Mouse (Mus musculus) heart, embryonic 14.5 days (tissue): ENCODE data around the gene Gm42957. TPM values are rescaled to one million over a fixed set of nuclear protein-coding genes. Genes with fewer than 3 reads are reported as not detected.

Experiments
- ATAC-seq: fragments of 200-750 bp; cut with Nextera tagmentation; 2 replicates; pipeline ENCODE4 v1.8.0; 2017; ENCODE audit warnings: low read depth, moderate TSS enrichment; ENCODE audit not compliant: insufficient number of reproducible peaks, insufficient read depth, low FRiP score
- H3K27ac ChIP-seq, 2 experiments: fragments of 200-500 bp in 1 of 2; fragments of 300-500 bp in 1 of 2; sonication (generic) in 1 of 2; replicated peaks in 1 of 2; 2 replicates each; pipeline ENCODE4 v1.5.1; 2012 to 2014; ENCODE audit warnings: low read depth in 2 of 2, low read length in 2 of 2, control low read depth in 1 of 2, mild to moderate bottlenecking in 1 of 2, mixed read lengths in 1 of 2; ENCODE audit not compliant: control insufficient read depth in 1 of 2, insufficient read depth in 1 of 2
- H3K27me3 ChIP-seq: fragments of 300-500 bp; sonication (generic); 2 replicates; pipeline ENCODE4 v1.6.1; 2014; ENCODE audit warnings: mild to moderate bottlenecking, low read length, control low read depth; ENCODE audit not compliant: control insufficient read depth, insufficient read depth
- H3K36me3 ChIP-seq: fragments of 300-500 bp; sonication (generic); 2 replicates; pipeline ENCODE4 v1.6.1; 2014; ENCODE audit warnings: mild to moderate bottlenecking, control low read depth, low read length, mixed read lengths; ENCODE audit not compliant: control insufficient read depth, insufficient read depth
- H3K4me1 ChIP-seq, 2 experiments: fragments of 200-500 bp in 1 of 2; fragments of 300-500 bp in 1 of 2; sonication (generic) in 1 of 2; 2 replicates each; pipeline ENCODE4 v1.6.1; 2012 to 2014; ENCODE audit warnings: low read length in 2 of 2, control low read depth in 1 of 2, mixed read lengths in 1 of 2; ENCODE audit not compliant: control insufficient read depth in 2 of 2, insufficient read depth in 2 of 2
- H3K4me2 ChIP-seq: fragments of 300-500 bp; sonication (generic); 2 replicates; pipeline ENCODE4 v1.6.1; 2014; ENCODE audit warnings: mild to moderate bottlenecking, low read length
- H3K4me3 ChIP-seq, 2 experiments: fragments of 200-500 bp in 1 of 2; fragments of 300-500 bp in 1 of 2; sonication (generic) in 1 of 2; 2 replicates each; pipeline ENCODE4 v1.5.1; 2012 to 2014; ENCODE audit warnings: low read length in 2 of 2, mild to moderate bottlenecking in 2 of 2, control low read depth in 1 of 2, low read depth in 1 of 2, moderate library complexity in 1 of 2; ENCODE audit not compliant: control insufficient read depth in 1 of 2, insufficient read depth in 1 of 2
- H3K9ac ChIP-seq: fragments of 300-500 bp; sonication (generic); 2 replicates; pipeline ENCODE4 v1.6.1; 2014; ENCODE audit warnings: mild to moderate bottlenecking, low read length
- H3K9me3 ChIP-seq: fragments of 300-500 bp; sonication (generic); 2 replicates; pipeline ENCODE4 v1.6.1; 2016; ENCODE audit warnings: low read length, control low read depth; ENCODE audit not compliant: control insufficient read depth
- WGBS: fragments of 180-500 bp; shearing (Covaris S2); extraction: QIAGEN DNeasy Blood & Tissue Kit; methylation state at CpG from one replicate; pipeline ENCODE4 v1.1.7; 2014; 5-methylcytosine and 5-hydroxymethylcytosine counted together
- polyA plus RNA-seq: library from polyadenylated mRNA; unstranded; fragments of >200 nt; fragmentation: Nextera tagmentation; extraction: Ambion mirVana; gene quantifications from 2 replicates; pipeline ENCODE4 v1.2.1, GENCODE M21; 2014

Gm42957 gene
- polyA plus RNA-seq, 1 experiment from 2014 or later = 0.07 TPM

DNA sequence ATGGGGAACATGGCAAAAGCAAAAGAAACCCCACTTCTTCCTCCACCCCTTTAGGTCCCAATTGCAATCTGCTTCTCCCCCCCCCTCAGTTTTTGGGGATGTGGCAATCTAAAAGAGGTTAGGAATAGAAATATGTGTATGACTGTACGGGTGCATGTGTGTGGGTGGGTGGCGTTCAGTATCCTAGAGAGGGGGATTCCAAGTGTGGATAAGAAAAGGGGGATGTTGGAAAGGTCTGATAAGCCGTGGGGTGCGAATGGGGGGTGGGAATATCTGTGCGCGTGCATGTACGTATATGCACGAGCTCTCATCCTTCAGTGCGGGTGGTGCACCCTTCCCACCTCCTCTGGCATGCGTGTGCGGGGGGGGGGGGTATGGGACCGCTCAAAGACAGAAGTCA is 38.4 kb upstream of the Gm42957 start:
- 3% methylated on average over 10 of the region's 12 CpGs for WGBS
- Histone ChIP-seq H3K27me3 (no peaks in the 10 kb centered on the region), H3K4me2 (peak overlapping the region; percentile 96), H3K27ac (peak overlapping the region in 1 of 2 experiments; percentile 82; a peak in 2 of 4 replicates), H3K4me3 (peak overlapping the region; percentile 49 to 51), H3K36me3 (no peaks in the 10 kb centered on the region), H3K9me3 (no peaks in the 10 kb centered on the region), H3K9ac (peak overlapping the region; percentile 88), H3K4me1 (peaks cover 8 to 47% of the 10 kb centered on the region in 2 experiments; a peak in 3 of 4 replicates)
- ATAC-seq = no peak

- Histone ChIP-seq H3K27me3 (no peaks in the 10 kb centered on the region), H3K9ac (peak overlapping the region; percentile 88), H3K4me3 (peak overlapping the region; percentile 49 to 51), H3K36me3 (no peaks in the 10 kb centered on the region), H3K4me2 (peak overlapping the region; percentile 96), H3K4me1 (peaks cover 8 to 48% of the 10 kb centered on the region in 2 experiments), H3K9me3 (no peaks in the 10 kb centered on the region), H3K27ac (peak overlapping the region; percentile 79)
- WGBS = 2% methylated on average over 40 of the region's 40 CpGs
- ATAC-seq = no peak
These were observed 37.8 kb upstream of the Gm42957 start for GRCm38 (mm10) chr3:96597435-96597891.

DNA sequence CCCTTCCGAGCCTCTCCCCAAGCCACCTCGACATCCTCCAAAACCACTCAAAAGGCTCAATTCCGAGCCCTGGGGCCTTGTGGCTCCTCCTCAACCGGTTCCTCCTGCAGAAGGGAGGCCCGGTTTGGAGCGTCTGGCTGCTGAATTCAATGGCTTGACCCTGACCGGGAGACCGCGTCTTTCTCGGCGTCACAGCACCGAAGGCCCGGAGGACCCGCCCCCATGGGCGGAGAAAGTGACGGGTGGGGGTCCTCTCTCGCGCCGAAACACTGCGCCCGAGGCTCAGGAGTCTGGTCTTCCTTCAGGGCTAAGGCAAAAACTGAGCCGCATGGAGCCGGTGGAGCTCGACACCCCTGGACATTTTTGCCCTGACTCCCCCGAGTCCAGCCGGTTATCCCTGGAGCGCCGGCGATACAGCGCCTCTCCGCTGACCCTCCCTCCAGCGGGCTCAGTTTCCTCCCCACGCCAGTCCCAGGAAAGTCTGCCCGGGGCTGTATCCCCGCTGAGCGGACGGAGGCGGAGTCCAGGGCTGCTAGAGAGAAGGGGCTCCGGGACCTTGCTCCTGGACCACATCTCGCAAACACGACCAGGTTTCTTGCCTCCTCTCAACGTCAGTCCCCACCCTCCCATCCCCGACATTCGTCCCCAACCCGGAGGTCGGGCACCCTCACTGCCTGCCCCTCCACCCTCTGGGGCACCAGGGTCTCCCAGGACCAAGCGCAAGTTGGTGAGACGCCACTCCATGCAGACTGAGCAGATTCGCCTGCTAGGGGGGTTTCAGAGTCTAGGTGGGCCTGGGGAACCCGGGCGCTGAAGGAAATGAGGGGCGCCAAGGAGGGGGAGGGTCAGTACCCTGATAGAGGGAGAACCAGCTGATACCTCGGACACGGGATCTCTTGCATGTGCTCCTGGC is 36.9 kb upstream of the Gm42957 start:
- Histone ChIP-seq H3K4me3 (peak overlapping the region; percentile 49 to 51), H3K4me1 (peaks cover 9 to 48% of the 10 kb centered on the region in 2 experiments), H3K36me3 (peaks cover 4% of the 10 kb centered on the region; the same call in 1 of the 2 replicates), H3K9me3 (no peaks in the 10 kb centered on the region), H3K4me2 (peak overlapping the region; percentile 96), H3K27me3 (no peaks in the 10 kb centered on the region), H3K9ac (peak overlapping the region; percentile 88), H3K27ac (peak overlapping the region; percentile 79)
- ATAC-seq = no peak
- 5% methylated on average over 54 of the region's 54 CpGs for WGBS

DNA sequence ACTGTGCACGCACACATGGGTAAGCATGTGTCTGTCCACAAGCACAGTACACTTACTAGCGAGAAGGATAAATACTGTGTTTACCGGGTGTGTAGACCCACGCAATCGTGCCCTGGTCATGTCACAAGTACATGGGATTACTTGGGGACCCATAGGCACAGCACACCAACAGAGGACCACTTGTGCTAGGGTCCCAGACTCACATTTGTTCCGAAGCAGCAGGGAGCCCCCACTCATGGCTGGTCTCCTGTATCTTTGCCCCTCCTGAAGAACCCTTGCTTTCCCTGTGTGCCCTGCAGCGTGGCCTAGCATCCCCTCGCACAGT is 36.2 kb upstream of the Gm42957 start:
- Histone ChIP-seq H3K4me2 (peak overlapping the region; percentile 96), H3K4me3 (peak overlapping the region; percentile 49 to 51; a peak in 2 of 4 replicates), H3K9me3 (no peaks in the 10 kb centered on the region), H3K27ac (no peak overlapping the region), H3K4me1 (peaks cover 9 to 49% of the 10 kb centered on the region in 2 experiments), H3K9ac (peak overlapping the region; percentile 88), H3K27me3 (no peaks in the 10 kb centered on the region), H3K36me3 (peaks cover 10% of the 10 kb centered on the region; the same call in 1 of the 2 replicates)
- WGBS = 75% methylated on average over 8 of the region's 8 CpGs
- ATAC-seq = no peak

DNA sequence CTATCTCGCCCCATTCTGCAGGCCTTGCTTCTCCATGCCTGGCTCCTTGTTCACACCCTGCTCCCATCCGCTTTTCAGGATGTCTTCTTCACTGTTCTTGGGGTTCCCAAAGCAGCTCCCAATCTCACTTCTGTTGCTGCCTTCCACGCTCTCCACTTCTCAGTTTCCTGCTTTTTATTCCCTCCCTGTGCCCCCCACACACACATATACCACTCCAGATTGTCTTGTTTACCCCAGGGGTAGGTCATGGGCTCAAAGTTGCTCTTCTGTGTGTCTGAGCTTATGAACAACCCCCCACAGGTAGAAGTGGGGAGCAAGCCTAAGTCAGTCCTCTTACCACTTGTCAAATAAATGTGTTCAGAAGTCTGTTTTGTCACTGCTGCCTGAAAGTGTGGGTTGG is 35.9 kb upstream of the Gm42957 start:
- Histone ChIP-seq H3K4me2 (no peak overlapping the region), H3K9me3 (no peaks in the 10 kb centered on the region), H3K27ac (no peak overlapping the region), H3K27me3 (no peaks in the 10 kb centered on the region), H3K4me3 (no peak overlapping the region), H3K4me1 (peaks cover 9 to 50% of the 10 kb centered on the region in 2 experiments), H3K36me3 (peaks cover 11% of the 10 kb centered on the region; the same call in 1 of the 2 replicates), H3K9ac (no peak overlapping the region)
- WGBS = 82% methylated on average over 3 of the region's 3 CpGs
- no peak for ATAC-seq

- H3K36me3 ChIP-seq = peaks cover 11% of the 10 kb centered on the region; the same call in 1 of the 2 replicates
- under 1% methylated on average over 27 of the region's 27 CpGs for WGBS
- ATAC-seq = peak; percentile 91
- peak within 1 kb of the TSS; percentile 82 for H3K9ac ChIP-seq
- H3K9me3 ChIP-seq = no peaks in the 10 kb centered on the region
- H3K4me2 ChIP-seq = peak within 1 kb of the TSS; percentile 81
- peak within 1 kb of the TSS; percentile 89 to 93 for H3K27ac ChIP-seq
- H3K27me3 ChIP-seq = no peaks in the 10 kb centered on the region
- peaks cover 7 to 53% of the 10 kb centered on the region in 2 experiments for H3K4me1 ChIP-seq
- H3K4me3 ChIP-seq = peak within 1 kb of the TSS; percentile 61 to 69
These were observed 34.5 kb upstream of the Gm42957 start, which contains the start of gene Lix1l for GRCm38 (mm10) chr3:96600639-96601250. Gene Lix1l (plus strand): TSS chr3:96601149.

- peaks cover 11% of the 10 kb centered on the region; the same call in 1 of the 2 replicates for H3K36me3 ChIP-seq
- peak overlapping the region; percentile 61 to 69 for H3K4me3 ChIP-seq
- peak overlapping the region; percentile 89 to 93 for H3K27ac ChIP-seq
- under 1% methylated on average over 24 of the region's 40 CpGs for WGBS
- peak; percentile 73 for ATAC-seq
- peak overlapping the region; percentile 82 for H3K9ac ChIP-seq
- H3K27me3 ChIP-seq = no peaks in the 10 kb centered on the region
- H3K4me1 ChIP-seq = peaks cover 3 to 49% of the 10 kb centered on the region in 2 experiments
- H3K9me3 ChIP-seq = no peaks in the 10 kb centered on the region
- H3K4me2 ChIP-seq = peak overlapping the region; percentile 81
These were observed 34.0 kb upstream of the Gm42957 start for GRCm38 (mm10) chr3:96601251-96601787.
